Comparison of ENCODE assay signal across 7 mouse cellular contexts in the genomic region with DNA sequence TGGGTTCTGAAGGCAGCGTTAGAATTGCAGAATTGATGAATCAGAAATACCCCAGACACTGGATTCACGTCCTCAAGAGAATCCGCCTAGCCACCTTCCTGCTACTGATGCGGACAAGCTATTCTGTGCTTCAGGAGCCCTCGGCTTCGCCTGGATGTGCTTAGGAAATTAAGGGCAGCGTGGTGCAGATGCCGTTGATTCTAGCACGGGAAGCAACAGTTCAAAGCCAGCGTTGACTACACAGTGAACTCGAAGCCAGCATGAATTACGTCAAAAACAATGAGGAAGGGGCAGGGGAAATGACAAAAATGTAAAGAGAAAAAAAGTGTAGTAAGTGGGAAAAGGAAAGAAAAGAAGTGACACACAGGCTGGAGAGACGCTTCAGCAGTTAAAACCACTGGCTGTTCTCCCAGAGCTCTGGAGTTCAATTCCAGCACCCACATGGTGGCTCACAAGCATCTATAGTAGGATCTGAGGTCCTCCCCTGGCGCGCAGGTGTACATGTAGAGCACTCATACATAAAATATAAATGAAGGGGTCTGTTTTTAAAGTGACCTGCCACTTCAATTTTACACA. TPM values are rescaled to one million over a fixed set of nuclear protein-coding genes. Genes with fewer than 3 reads are reported as not detected.
DNase-seq lines count a peak whose midpoint lies in the region; ATAC-seq lines count a peak whose summit lies in the region.

Snrpg (plus strand) TSS at position 541 of the 576 bp plus-strand sequence.

- H3K4me1 ChIP-seq in embryonic facial prominence, embryonic 11.5 days (ENCODE audit: control insufficient read depth, insufficient read depth, low read length): no peaks in the 10 kb centered on the region
- H3K4me1 ChIP-seq in heart, embryonic 13.5 days: peaks cover 33% of the 10 kb centered on the region

- WGBS in embryonic facial prominence, embryonic 11.5 days: 22% methylated on average over 15 of the region's 15 CpGs
- WGBS in heart, embryonic 13.5 days: 20% methylated on average over 15 of the region's 15 CpGs

- H3K4me3 ChIP-seq in embryonic facial prominence, embryonic 11.5 days (ENCODE audit: low read depth, low read length): peak within 1 kb of the TSS; percentile 96
- H3K4me3 ChIP-seq in heart, embryonic 13.5 days: peak within 1 kb of the TSS; percentile 98

- H3K36me3 ChIP-seq in embryonic facial prominence, embryonic 11.5 days (replicated peaks; ENCODE audit: control insufficient read depth, insufficient read depth, low read depth, low read length): no peaks in the 10 kb centered on the region
- H3K36me3 ChIP-seq in heart, embryonic 13.5 days: peaks cover 30% of the 10 kb centered on the region

- H3K27me3 ChIP-seq in embryonic facial prominence, embryonic 11.5 days (ENCODE audit: control insufficient read depth, insufficient read depth, low read length): no peaks in the 10 kb centered on the region
- H3K27me3 ChIP-seq in heart, embryonic 13.5 days (replicated peaks): no peaks in the 10 kb centered on the region

- peak within 1 kb of the TSS; percentile 92 for H3K9ac ChIP-seq in embryonic facial prominence, embryonic 11.5 days (replicated peaks; ENCODE audit: low read length)
- peak within 1 kb of the TSS; percentile 96 for H3K9ac ChIP-seq in heart, embryonic 13.5 days

- H3K27ac ChIP-seq in embryonic facial prominence, embryonic 11.5 days (replicated peaks; ENCODE audit: low read depth, low read length): peak within 1 kb of the TSS; percentile 76
- peak within 1 kb of the TSS; percentile 89 for H3K27ac ChIP-seq in heart, embryonic 13.5 days (replicated peaks)

- H3K4me2 ChIP-seq in embryonic facial prominence, embryonic 11.5 days (ENCODE audit: low read depth, low read length): peak within 1 kb of the TSS; percentile 81
- H3K4me2 ChIP-seq in heart, embryonic 13.5 days: peak within 1 kb of the TSS; percentile 95

- no peaks in the 10 kb centered on the region for H3K9me3 ChIP-seq in embryonic facial prominence, embryonic 11.5 days (replicated peaks; ENCODE audit: control insufficient read depth, low read length)
- no peaks in the 10 kb centered on the region for H3K9me3 ChIP-seq in heart, embryonic 13.5 days

- intact Hi-C loops in left cerebral cortex, postnatal 14 days (cut with DNase I): no loop called here

- DNase-seq in thymus, postnatal 0 days (ENCODE audit: low spot score): peak; percentile 34
- DNase-seq in thymus, postnatal 25 days: no peak
- DNase-seq in embryonic facial prominence, embryonic 11.5 days (ENCODE audit: low spot score): peak; percentile 22
- no peak for DNase-seq in left cerebral cortex, postnatal 14 days (ENCODE audit: low spot score in 2 of 2)
- DNase-seq in right cerebral cortex, adult 18-20 months: no peak

- no peak; the same call in 1 of the 2 replicates for ATAC-seq in embryonic facial prominence, embryonic 11.5 days (replicated peaks; ENCODE audit: insufficient number of reproducible peaks, low FRiP score, low TSS enrichment, low read depth)
- ATAC-seq in heart, embryonic 13.5 days (ENCODE audit: extremely low read depth, insufficient number of reproducible peaks, low FRiP score, low TSS enrichment): 0 out of 2 replicates have a peak, but pooled peaks have one; percentile 16
- no peak for ATAC-seq in monocyte, adult 5-6 weeks (replicated peaks; ENCODE audit: insufficient number of reproducible peaks, low FRiP score, low TSS enrichment, poor library complexity, severe bottlenecking)

RNA-seq across cellular contexts. Expression of gene Snrpg, which starts in this region (rescaled TPM):
- polyA plus RNA-seq in thymus, postnatal 0 days (2015; fragmentation: Nextera tagmentation; extraction: Ambion mirVana): 649 and 709 TPM in 2 replicates
- polyA plus RNA-seq in embryonic facial prominence, embryonic 11.5 days (2014; fragmentation: Nextera tagmentation; extraction: Ambion mirVana): 760 and 783 TPM in 2 replicates
- polyA plus RNA-seq in heart, embryonic 13.5 days (2015; fragmentation: Nextera tagmentation; extraction: Ambion mirVana): 315 and 377 TPM in 2 replicates
- 10 to 100 TPM; 63.3 to 71.7 TPM for total RNA-seq in left cerebral cortex, postnatal 14 days (2021)
- 46.0 to 69.5 TPM (median 61.3 TPM) in 3 replicates for total RNA-seq in monocyte, adult 5-6 weeks (2017)

Comparison
In these comparisons a context has a peak if more than half of its experiments do, and no peak if none do; other contexts are left out.
1. DNase-seq: peak in thymus, postnatal 0 days (single experiment) and embryonic facial prominence, embryonic 11.5 days (single experiment); none in thymus, postnatal 25 days (single experiment), left cerebral cortex, postnatal 14 days (0 of 2) and right cerebral cortex, adult 18-20 months (single experiment).